Mouse (Mus musculus) layer of hippocampus, postnatal 14 days (tissue): ENCODE results near the gene Gsta4. TPM values are rescaled to one million over a fixed set of nuclear protein-coding genes. Genes with fewer than 3 reads are reported as not detected.

Experiments used
- DNase-seq, 2 experiments: peaks; one replicate each; pipeline ENCODE4 v3.0.0; 2021 to 2022; ENCODE audit warnings: low spot score in 2 of 2, mixed read lengths in 1 of 2
- total RNA-seq, 2 experiments: library from RNA; stranded (reverse); gene quantifications; 2 replicates each; pipeline ENCODE4 v1.2.3; 2021

The Gsta4 gene
- total RNA-seq, 2 experiments from 2014 or later, result 41.1 to 51.5 TPM

GRCm38 (mm10) chr9:78176831-78177230, 5.7 kb upstream of the Gsta4 start:
- DNase-seq, result peak in 1 of 2 experiments; percentile 24

- no peak for DNase-seq
These were observed 4.4 kb upstream of the Gsta4 start for GRCm38 (mm10) chr9:78178197-78178596.

- DNase-seq, result no peak
These were observed 3.5 kb upstream of the Gsta4 start for GRCm38 (mm10) chr9:78179071-78179470.

- DNase-seq, result no peak
These were observed 3.1 kb downstream of the Gsta4 start for GRCm38 (mm10) chr9:78185686-78186085.

- DNase-seq, result no peak
These were observed 6.3 kb downstream of the Gsta4 start for GRCm38 (mm10) chr9:78188910-78189309.

GRCm38 (mm10) chr9:78190651-78191634, 8.4 kb downstream of the Gsta4 start:
- no peak for DNase-seq

- no peak for DNase-seq
These were observed 9.2 kb downstream of the Gsta4 start for GRCm38 (mm10) chr9:78191736-78192135.

GRCm38 (mm10) chr9:78193902-78194597, 11.5 kb downstream of the Gsta4 start:
- peak; percentile 21 to 69 for DNase-seq

GRCm38 (mm10) chr9:78195034-78195433, 12.5 kb downstream of the Gsta4 start:
- no peak for DNase-seq

GRCm38 (mm10) chr9:78197801-78198200, 15.2 kb downstream of the Gsta4 start:
- DNase-seq, result no peak

GRCm38 (mm10) chr9:78204194-78204593, 21.6 kb downstream of the Gsta4 start:
- no peak for DNase-seq

- DNase-seq, result no peak
These were observed 26.4 kb downstream of the Gsta4 start for GRCm38 (mm10) chr9:78208956-78209355.

- no peak for DNase-seq
These were observed 27.5 kb downstream of the Gsta4 start for GRCm38 (mm10) chr9:78210079-78210478.

GRCm38 (mm10) chr9:78210821-78211220, 28.2 kb downstream of the Gsta4 start:
- DNase-seq, result no peak

- no peak for DNase-seq
These were observed 28.9 kb downstream of the Gsta4 start for GRCm38 (mm10) chr9:78211521-78211920.

- DNase-seq, result no peak
These were observed 29.9 kb downstream of the Gsta4 start for GRCm38 (mm10) chr9:78212341-78213049.

GRCm38 (mm10) chr9:78217074-78217473, 34.5 kb downstream of the Gsta4 start:
- DNase-seq, result no peak

- DNase-seq, result no peak
These were observed 40.0 kb downstream of the Gsta4 start for GRCm38 (mm10) chr9:78222616-78223015.

GRCm38 (mm10) chr9:78223221-78223902, 40.8 kb downstream of the Gsta4 start:
- DNase-seq, result no peak

- DNase-seq, result no peak
These were observed 41.8 kb downstream of the Gsta4 start for GRCm38 (mm10) chr9:78224418-78224817.

GRCm38 (mm10) chr9:78225304-78225703, 42.7 kb downstream of the Gsta4 start:
- DNase-seq, result no peak
